Mouse (Mus musculus) kidney, adult 2 months (tissue): Measurements from ENCODE around the gene Gpx4.

Experiments used
- CTCF ChIP-seq: fragments of 200-500 bp; conservative IDR thresholded peaks from 2 replicates; pipeline ENCODE4 v1.5.1; 2011; ENCODE audit warnings: low read depth, mild to moderate bottlenecking, control low read depth, low read length, moderate library complexity, mixed read lengths; ENCODE audit not compliant: insufficient read depth, insufficient read length
- POLR2A ChIP-seq: fragments of 200-500 bp; IDR thresholded peaks from one replicate; pipeline ENCODE4 v1.6.1; 2011; ENCODE audit warnings: low read depth, low read length, control low read depth

DNA sequence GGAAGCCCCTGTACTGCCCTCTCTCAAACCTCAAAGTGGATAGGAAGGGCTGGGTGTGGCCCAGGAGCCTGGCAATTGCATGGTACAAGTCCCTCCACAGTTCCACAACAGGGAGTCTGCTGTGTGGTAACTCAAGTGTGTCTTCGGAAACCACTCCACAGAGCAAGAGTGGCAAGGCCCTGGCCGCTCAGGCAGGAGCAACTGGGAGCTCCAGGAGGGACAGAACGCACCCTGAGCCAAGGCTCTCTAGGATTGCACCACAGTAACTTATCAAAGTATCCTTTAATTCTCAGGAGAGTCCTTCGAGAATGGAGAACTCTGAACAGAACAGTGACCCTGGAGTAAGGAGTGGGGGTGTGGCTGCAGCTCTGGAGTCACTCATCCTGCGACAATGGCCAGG lies 11.3 kb upstream of the Gpx4 start:
- TF ChIP-seq POLR2A (no peak), CTCF (no peak)
